Mouse (Mus musculus): ENCODE data around the gene Smr2. TPM values are rescaled to one million over a fixed set of nuclear protein-coding genes. Genes with fewer than 3 reads are reported as not detected.
"Not testable (repeated sequence)": the region's sequence is repeated elsewhere in the genome, so short reads cannot be mapped to it uniquely, and the experiment has no call there.

Gene Smr2
- not detected in 2 replicates for polyA plus RNA-seq (2014; fragmentation: Nextera tagmentation; extraction: Ambion mirVana)

DNA sequence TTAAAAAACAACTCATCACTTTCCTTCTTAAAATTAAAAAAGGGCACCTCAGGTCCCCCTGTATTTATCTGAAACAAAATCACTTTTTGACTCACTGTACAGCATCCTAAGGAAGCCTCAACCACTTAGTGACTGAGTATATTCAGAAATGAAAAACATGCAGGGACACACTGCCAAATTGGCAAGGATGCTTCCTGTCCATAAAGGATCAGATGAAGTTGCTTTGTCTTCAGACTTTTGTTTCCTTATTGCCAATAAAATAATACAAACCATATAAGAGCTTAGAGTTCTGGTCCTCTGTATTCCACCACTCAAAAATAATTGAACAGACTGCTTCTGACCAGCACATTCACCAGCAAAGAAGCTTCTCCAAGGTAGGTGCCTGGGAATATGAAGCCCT, at the start of gene Smr2:
Gene Smr2 (plus strand): TSS at position 301 of the 400 bp plus-strand sequence.
- not testable (repeated sequence) for ATAC-seq (ENCODE audit: low FRiP score); H3K36me3 ChIP-seq (ENCODE audit: control insufficient read depth, insufficient read depth, low read length); H3K9me3 ChIP-seq (ENCODE audit: control insufficient read depth, low read length); DNase-seq (ENCODE audit: low spot score, missing footprints); H3K4me3 ChIP-seq (ENCODE audit: low read depth, low read length); H3K4me1 ChIP-seq (ENCODE audit: control insufficient read depth, insufficient read depth, low read length); H3K27me3 ChIP-seq (ENCODE audit: control insufficient read depth, insufficient read depth, low read length); H3K4me2 ChIP-seq; H3K27ac ChIP-seq (ENCODE audit: low read depth, low read length); H3K9ac ChIP-seq (ENCODE audit: low read length)

DNA sequence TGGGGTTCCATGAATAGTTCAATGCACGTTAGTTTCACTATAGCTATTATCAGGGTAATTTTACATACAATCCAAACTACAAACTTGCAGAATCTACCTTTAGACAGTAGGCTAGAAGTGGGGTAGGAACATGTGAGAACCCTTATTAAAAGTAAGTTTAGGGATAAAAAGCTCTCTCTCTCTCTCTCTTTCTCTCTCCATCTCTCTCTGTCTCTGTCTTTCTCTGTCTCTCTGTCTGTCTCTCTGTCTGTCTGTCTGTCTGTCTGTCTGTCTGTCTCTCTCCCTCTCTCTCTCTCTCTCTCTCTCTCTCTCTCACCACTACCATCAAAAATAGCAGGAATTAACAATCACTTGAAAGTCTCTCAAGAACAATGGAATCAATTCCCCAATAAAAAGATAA, 25.1 kb downstream of the Smr2 start, which contains the start of gene Gm11116:
Gene Gm11116 (minus strand): TSS at position 101 of the 400 bp plus-strand sequence.
- no peaks in the 10 kb centered on the region for H3K9me3 ChIP-seq (ENCODE audit: control insufficient read depth, low read length)
- no peaks in the 10 kb centered on the region for H3K4me1 ChIP-seq (ENCODE audit: control insufficient read depth, insufficient read depth, low read length)
- H3K4me2 ChIP-seq, result no peak within 1 kb of the TSS
- no peaks in the 10 kb centered on the region for H3K36me3 ChIP-seq (ENCODE audit: control insufficient read depth, insufficient read depth, low read length)
- WGBS, result 83% methylated on average over 1 of the region's 1 CpGs
- H3K9ac ChIP-seq (ENCODE audit: low read length), result no peak within 1 kb of the TSS
- H3K27me3 ChIP-seq (ENCODE audit: control insufficient read depth, insufficient read depth, low read length), result no peaks in the 10 kb centered on the region
- DNase-seq (ENCODE audit: low spot score, missing footprints), result no peak
- H3K4me3 ChIP-seq (ENCODE audit: low read depth, low read length), result no peak within 1 kb of the TSS
- H3K27ac ChIP-seq (ENCODE audit: low read depth, low read length), result no peak within 1 kb of the TSS
- no peak for ATAC-seq (ENCODE audit: low FRiP score)

DNA sequence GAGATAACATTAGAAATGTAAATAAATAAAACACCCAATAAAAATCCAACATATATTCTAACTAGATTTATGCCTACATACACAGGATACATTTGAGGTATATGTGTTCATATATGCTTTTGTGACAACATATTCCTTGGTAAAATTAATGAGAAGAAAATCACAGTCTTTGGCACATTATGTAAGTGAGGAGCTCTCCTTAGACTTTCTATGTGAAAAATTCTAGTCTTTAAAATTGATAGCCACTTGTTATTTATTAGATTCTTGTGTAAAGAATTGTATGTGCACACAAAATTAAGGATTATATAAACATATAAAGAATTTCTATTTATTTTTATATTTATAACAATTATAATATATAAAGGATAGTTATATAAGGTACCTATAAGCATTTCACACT, 67.6 kb downstream of the Smr2 start, which contains the start of gene Gm11115:
Gene Gm11115 (minus strand): TSS at position 101 of the 400 bp plus-strand sequence.
- Histone ChIP-seq H3K4me2 (no peak within 1 kb of the TSS), H3K27ac (ENCODE audit: low read depth, low read length) (no peak within 1 kb of the TSS), H3K9ac (ENCODE audit: low read length) (no peak within 1 kb of the TSS), H3K36me3 (ENCODE audit: control insufficient read depth, insufficient read depth, low read length) (no peaks in the 10 kb centered on the region), H3K9me3 (ENCODE audit: control insufficient read depth, low read length) (no peaks in the 10 kb centered on the region), H3K4me3 (ENCODE audit: low read depth, low read length) (no peak within 1 kb of the TSS), H3K27me3 (ENCODE audit: control insufficient read depth, insufficient read depth, low read length) (no peaks in the 10 kb centered on the region), H3K4me1 (ENCODE audit: control insufficient read depth, insufficient read depth, low read length) (no peaks in the 10 kb centered on the region)
- DNase-seq (ENCODE audit: low spot score, missing footprints), result no peak
- no peak for ATAC-seq (ENCODE audit: low FRiP score)

Other genes with a start within 250 kb of the Smr2 start
- not detected in 2 replicates for gene Odam, start 201.5 kb upstream of the Smr2 start, polyA plus RNA-seq (2014; fragmentation: Nextera tagmentation; extraction: Ambion mirVana)
- gene Csn3, start 161.0 kb upstream of the Smr2 start, polyA plus RNA-seq (2014; fragmentation: Nextera tagmentation; extraction: Ambion mirVana), result 0.23 and 0.33 TPM in 2 replicates
- gene 2310003L06Rik, start 117.1 kb upstream of the Smr2 start, polyA plus RNA-seq (2014; fragmentation: Nextera tagmentation; extraction: Ambion mirVana), result not detected in 2 replicates
- not detected in 2 replicates for gene Gm28434, start 117.0 kb upstream of the Smr2 start, polyA plus RNA-seq (2014; fragmentation: Nextera tagmentation; extraction: Ambion mirVana)
- gene Cabs1, start 107.1 kb upstream of the Smr2 start, polyA plus RNA-seq (2014; fragmentation: Nextera tagmentation; extraction: Ambion mirVana), result not detected in 2 replicates
- not detected in 2 replicates for gene Smr3a, start 84.0 kb upstream of the Smr2 start, polyA plus RNA-seq (2014; fragmentation: Nextera tagmentation; extraction: Ambion mirVana)
- not detected in 2 replicates for gene Gm11116, start 25.0 kb downstream of the Smr2 start, polyA plus RNA-seq (2014; fragmentation: Nextera tagmentation; extraction: Ambion mirVana)
- gene Gm11115, start 67.5 kb downstream of the Smr2 start, polyA plus RNA-seq (2014; fragmentation: Nextera tagmentation; extraction: Ambion mirVana), result not detected in 2 replicates
- gene Gm7714, start 182.4 kb downstream of the Smr2 start, polyA plus RNA-seq (2014; fragmentation: Nextera tagmentation; extraction: Ambion mirVana), result not detected in 2 replicates
- gene Prol1, start 230.8 kb downstream of the Smr2 start, polyA plus RNA-seq (2014; fragmentation: Nextera tagmentation; extraction: Ambion mirVana), result not detected in 2 replicates